Mouse (Mus musculus): ENCODE data around the gene Mrgprd. TPM values are rescaled to one million over a fixed set of nuclear protein-coding genes. Genes with fewer than 3 reads are reported as not detected.

Gene Mrgprd
- not detected for total RNA-seq (2021)
- long read RNA-seq, experiment 1, result 0 reads
- long read RNA-seq, experiment 2, result 0 reads

GRCm38 (mm10) chr7:145314785-145315411 lies at the start of gene Mrgprd:
Gene Mrgprd, plus strand, starts transcription at chr7:145314835.
- DNase-seq, result no peak

- DNase-seq, result peak; percentile 69 to 86
Observed at GRCm38 (mm10) chr7:145266011-145266410, 48.6 kb upstream of the Mrgprd start.

GRCm38 (mm10) chr7:145268890-145269289 lies 45.7 kb upstream of the Mrgprd start:
- no peak for DNase-seq

- DNase-seq, result no peak
Observed at GRCm38 (mm10) chr7:145270955-145271354, 43.7 kb upstream of the Mrgprd start.

GRCm38 (mm10) chr7:145275488-145275887 lies 39.1 kb upstream of the Mrgprd start:
- no peak for DNase-seq

GRCm38 (mm10) chr7:145281396-145281795 lies 33.2 kb upstream of the Mrgprd start:
- no peak for DNase-seq

GRCm38 (mm10) chr7:145283041-145283440 lies 31.6 kb upstream of the Mrgprd start:
- peak in 1 of 2 experiments; percentile 38 for DNase-seq

- peak; percentile 94 to 97 for DNase-seq
Observed at GRCm38 (mm10) chr7:145283487-145284187, 31.0 kb upstream of the Mrgprd start, which contains the start of gene Tpcn2. Gene Tpcn2, minus strand, starts transcription at chr7:145284011.

GRCm38 (mm10) chr7:145284293-145284692 lies 30.3 kb upstream of the Mrgprd start:
- no peak for DNase-seq

- DNase-seq, result no peak
Observed at GRCm38 (mm10) chr7:145285476-145285875, 29.2 kb upstream of the Mrgprd start.

GRCm38 (mm10) chr7:145287410-145287809 lies 27.2 kb upstream of the Mrgprd start:
- DNase-seq, result peak; percentile 40 to 48

DNA sequence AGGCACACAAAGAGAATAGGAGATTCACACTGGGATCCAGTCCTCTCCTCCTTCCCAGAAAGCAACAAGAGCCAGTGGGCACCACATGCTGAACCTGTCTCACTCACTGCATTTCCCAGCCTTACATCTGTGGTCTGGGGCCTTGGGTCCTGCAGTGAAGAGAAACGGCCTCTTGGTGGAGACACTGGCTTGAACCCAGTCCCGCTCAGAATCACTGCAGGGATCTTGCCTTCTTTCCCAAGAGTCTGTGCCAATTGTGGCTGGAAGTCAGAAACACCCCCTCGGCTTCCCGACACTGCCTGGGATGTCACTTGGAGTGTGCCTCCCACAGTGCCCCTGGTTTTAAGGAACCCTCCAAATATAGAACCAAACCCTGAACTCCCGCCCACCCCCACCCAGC lies 25.3 kb upstream of the Mrgprd start:
- DNase-seq, result no peak

GRCm38 (mm10) chr7:145291847-145292246 lies 22.8 kb upstream of the Mrgprd start:
- no peak for DNase-seq

GRCm38 (mm10) chr7:145292726-145293125 lies 21.9 kb upstream of the Mrgprd start:
- DNase-seq, result no peak

GRCm38 (mm10) chr7:145293859-145294258 lies 20.8 kb upstream of the Mrgprd start:
- peak in 1 of 2 experiments; percentile 37 for DNase-seq

DNA sequence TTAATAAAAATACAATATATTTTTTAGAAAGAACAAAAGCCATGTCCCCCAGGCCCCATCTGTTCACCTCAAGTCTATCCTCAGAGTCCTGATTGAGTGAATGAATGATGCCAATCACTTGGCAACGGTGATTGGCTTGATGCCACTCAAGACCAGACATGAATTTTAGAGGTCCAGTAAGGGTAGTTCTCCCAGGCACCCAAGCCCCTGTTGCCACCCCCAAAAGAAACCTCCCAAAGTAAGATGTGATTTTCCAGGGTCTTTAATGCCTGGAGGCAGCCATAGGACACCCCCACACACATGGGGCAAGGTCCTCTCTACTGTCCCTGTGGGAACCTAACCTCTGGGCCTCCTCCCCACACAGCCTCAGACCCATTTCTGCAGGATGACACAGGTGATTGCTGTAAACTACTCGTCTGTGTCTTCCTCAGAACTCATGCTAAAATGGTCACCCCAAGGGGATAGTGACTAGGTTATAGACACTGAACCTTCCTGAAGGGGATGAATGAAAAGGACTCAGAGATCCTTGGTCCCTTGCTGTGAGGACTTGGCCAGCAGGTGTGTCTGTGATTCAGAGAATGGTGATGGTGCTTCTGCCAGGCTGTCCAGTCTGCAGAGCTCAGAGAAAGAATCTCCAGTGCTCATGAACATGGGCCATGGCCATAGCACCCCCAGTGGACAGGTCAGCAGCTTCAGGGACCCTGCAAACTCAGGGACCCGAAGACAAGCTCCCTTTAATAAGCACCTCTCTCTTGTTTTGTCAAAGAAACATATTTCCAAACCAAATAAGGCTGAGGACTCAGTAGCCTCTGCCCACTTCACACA lies 15.8 kb upstream of the Mrgprd start:
- DNase-seq, result no peak

- peak; percentile 68 to 69 for DNase-seq
Observed at GRCm38 (mm10) chr7:145299562-145300320, 14.9 kb upstream of the Mrgprd start.

GRCm38 (mm10) chr7:145300321-145301007 lies 14.2 kb upstream of the Mrgprd start, which contains the start of gene Mrgprf:
Gene Mrgprf, plus strand, starts transcription at chr7:145300828.
- peak; percentile 88 to 91 for DNase-seq

DNA sequence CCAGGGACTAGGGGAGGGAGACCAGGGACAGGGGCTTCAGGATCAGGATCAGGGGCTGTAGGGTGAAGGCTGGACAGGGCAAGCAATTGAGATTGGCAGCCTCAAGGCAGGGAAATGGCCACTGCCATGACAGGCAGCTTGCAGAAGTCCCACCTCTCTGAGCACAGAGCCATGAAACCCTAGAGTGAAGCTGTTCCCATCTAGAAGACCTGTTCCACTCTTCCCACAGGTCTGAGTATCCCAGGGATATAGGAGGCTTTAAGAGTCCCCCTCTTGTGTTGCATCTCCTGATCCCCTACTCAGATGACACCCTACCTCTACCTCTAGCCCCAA lies 13.7 kb upstream of the Mrgprd start:
- no peak for DNase-seq

DNA sequence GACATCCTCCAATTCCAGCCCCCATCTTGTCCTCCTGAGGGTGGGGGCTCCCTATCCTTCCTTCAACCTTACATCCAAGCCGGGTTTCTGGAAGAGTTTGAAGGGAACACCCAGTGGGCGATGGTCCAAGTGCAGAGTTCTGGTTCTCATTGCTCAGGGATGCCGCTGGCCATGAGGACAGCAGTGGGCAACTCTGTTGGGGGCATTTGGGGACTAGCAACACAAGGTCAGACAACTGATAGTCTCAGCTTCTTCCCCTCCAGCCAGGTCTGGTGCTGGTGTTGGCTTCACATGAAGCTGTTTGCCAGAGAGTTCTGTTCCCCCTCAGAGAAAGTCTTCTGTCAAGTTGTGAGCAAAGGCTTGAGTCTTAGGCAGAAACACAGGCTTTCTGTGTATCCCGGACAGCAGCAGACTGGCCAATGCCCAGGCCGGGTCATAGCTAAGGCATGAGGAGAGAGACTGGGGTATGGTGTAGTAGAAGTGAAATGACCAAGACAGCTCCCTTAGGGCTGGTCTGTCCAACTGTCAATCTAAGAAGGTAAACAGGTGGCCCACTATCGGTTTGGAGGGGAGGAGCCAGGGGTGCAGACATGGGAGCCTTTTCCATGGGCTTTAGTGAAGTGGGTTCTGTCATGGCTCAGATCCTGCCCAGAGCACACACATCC lies 13.2 kb upstream of the Mrgprd start:
- DNase-seq, result peak; percentile 52 to 69

All from heart, adult 18-20 months (tissue).